Mouse (Mus musculus) megakaryocyte, embryonic 14.5 days (primary cell): ENCODE data around the gene Zfp217.

Source experiments
- FLI1 ChIP-seq: IDR thresholded peaks from 2 replicates; pipeline ENCODE4 v1.6.1; 2012; ENCODE audit warnings: low read length, inconsistent platforms, mixed read lengths
- GATA1 ChIP-seq: IDR thresholded peaks from 3 replicates; pipeline ENCODE4 v1.6.1; 2012; ENCODE audit warnings: mixed read lengths, low read length, inconsistent platforms, borderline replicate concordance

DNA sequence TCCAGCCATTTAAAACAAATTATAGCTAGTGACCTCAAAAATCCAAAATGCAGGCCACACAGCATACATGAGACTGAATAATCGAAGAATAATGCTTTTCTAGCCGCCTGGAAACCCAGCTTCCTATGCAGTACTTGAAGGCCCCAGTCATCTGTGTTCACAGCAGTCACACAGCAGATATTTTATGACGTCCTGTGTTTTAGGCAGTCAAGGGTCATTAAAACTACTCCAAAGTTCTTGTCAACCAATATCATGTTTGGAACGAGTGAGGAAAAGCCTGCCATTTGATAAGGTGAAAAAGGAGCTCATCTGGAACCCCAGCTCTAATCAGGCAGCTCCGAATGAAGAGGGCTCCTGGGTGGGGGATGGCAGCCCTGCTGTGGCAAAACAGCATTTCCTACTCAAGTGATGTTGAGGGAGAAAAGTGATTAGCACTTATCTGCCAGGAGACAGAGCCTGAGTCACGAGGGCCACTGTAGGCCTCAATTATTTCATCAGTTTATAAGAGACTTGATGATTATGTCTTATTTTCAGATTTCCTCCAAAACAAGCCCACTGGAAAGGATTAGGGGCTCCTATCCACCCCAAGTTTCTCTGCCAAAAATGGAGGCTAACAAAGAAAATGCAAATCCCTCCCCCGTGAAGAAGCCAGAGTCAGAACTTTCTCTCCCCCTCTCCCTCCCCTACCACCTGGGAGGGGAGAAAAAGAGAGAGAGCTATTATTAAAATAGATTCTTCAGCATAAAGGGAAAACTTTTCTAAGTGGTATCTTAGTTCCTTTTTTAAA is 19.2 kb downstream of the Zfp217 start:
- TF ChIP-seq GATA1 (no peak), FLI1 (no peak)
